Mouse (Mus musculus): ENCODE measurements around the gene Plcl1. TPM values are rescaled to one million over a fixed set of nuclear protein-coding genes. Genes with fewer than 3 reads are reported as not detected.
"Not testable (repeated sequence)": the region's sequence is repeated elsewhere in the genome, so short reads cannot be mapped to it uniquely, and the experiment has no call there.

The Plcl1 gene
- polyA plus RNA-seq, 1 experiment from 2014 or later, result 0.87 TPM

DNA sequence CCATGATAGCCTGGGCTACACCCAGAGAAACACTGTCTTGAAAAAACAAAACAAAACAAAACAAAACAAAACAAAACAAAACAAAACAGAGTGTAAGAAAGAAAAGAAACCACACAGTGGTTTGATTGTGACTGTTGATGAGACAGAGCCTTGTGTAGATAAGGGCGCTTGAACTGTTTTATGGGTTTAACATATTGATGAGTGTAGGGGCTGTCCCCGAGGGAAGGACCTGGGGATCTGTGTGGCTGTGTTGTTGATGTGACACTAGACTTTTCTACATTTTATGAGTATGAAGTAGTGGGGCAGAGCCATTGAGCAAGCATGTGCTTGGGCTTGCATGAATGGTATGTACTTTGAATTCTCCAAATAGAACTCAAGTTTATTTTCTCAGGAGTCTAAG is 41.2 kb downstream of the Plcl1 start:
- Histone ChIP-seq H3K36me3 (replicated peaks) (no peaks in the 10 kb centered on the region), H3K4me1 (no peaks in the 10 kb centered on the region), H3K4me3 (no peak overlapping the region), H3K9me3 (no peaks in the 10 kb centered on the region), H3K27me3 (ENCODE audit: poor library complexity, severe bottlenecking) (no peaks in the 10 kb centered on the region), H3K27ac (no peak overlapping the region)
- 87% methylated on average over 2 of the region's 2 CpGs for WGBS
- DNase-seq (ENCODE audit: extremely low spot score, low spot score), result no peak

GRCm38 (mm10) chr1:55447661-55448060 is 41.9 kb downstream of the Plcl1 start:
- Histone ChIP-seq H3K27ac (no peak overlapping the region), H3K27me3 (ENCODE audit: poor library complexity, severe bottlenecking) (no peaks in the 10 kb centered on the region), H3K4me3 (no peak overlapping the region), H3K36me3 (replicated peaks) (no peaks in the 10 kb centered on the region), H3K9me3 (no peaks in the 10 kb centered on the region), H3K4me1 (no peaks in the 10 kb centered on the region)
- DNase-seq (ENCODE audit: extremely low spot score, low spot score), result no peak
- 78% methylated on average over 2 of the region's 2 CpGs for WGBS

DNA sequence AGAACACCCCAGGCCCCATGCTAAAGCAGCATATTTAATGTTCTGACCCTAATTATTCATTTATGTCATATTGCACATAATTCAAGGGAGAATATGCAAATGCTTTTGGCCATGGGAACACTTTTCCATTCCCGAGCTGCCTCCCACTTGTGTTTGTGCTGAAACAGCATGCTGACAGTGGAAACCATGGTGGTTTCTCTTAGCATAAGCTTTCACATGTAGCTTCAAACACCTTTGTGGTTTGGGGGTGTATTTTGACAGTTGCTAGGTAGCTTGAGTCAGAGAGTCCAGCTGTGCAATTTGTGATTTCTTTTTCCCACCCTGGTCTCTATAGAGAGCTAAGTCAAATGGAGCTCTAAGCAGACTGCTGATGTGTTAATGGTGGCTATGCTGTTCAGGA is 42.4 kb downstream of the Plcl1 start:
- DNase-seq (ENCODE audit: extremely low spot score, low spot score), result no peak
- H3K27me3 ChIP-seq (ENCODE audit: poor library complexity, severe bottlenecking), result no peaks in the 10 kb centered on the region
- H3K9me3 ChIP-seq, result no peaks in the 10 kb centered on the region
- no peak overlapping the region for H3K4me3 ChIP-seq
- no peaks in the 10 kb centered on the region for H3K36me3 ChIP-seq (replicated peaks)
- WGBS, result 96% methylated on average over 1 of the region's 1 CpGs
- no peaks in the 10 kb centered on the region for H3K4me1 ChIP-seq
- no peak overlapping the region for H3K27ac ChIP-seq

DNA sequence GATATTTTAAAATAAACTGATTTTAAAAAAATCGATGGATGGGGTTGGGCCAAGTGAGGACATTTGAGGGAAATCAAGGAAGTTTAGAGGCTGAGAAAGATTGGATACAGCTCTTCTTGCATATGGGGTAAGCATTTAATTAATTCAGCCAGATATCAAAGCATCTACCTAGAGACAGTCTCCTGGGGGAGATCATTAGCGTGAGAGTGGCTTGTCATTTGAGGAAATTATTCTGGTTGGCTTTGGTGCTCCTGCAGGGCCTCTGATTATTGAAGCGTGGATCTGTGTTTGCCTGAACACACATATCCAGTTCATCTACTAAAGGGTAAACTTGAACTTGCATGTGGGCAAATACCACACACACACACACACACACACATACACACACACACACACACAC is 44.1 kb downstream of the Plcl1 start:
- Histone ChIP-seq H3K4me1 (no peaks in the 10 kb centered on the region), H3K4me3 (no peak overlapping the region), H3K27me3 (ENCODE audit: poor library complexity, severe bottlenecking) (no peaks in the 10 kb centered on the region), H3K9me3 (no peaks in the 10 kb centered on the region), H3K27ac (no peak overlapping the region), H3K36me3 (replicated peaks) (no peaks in the 10 kb centered on the region)
- WGBS, result 75% methylated on average over 3 of the region's 3 CpGs
- no peak for DNase-seq (ENCODE audit: extremely low spot score, low spot score)

- no peak for DNase-seq (ENCODE audit: extremely low spot score, low spot score)
- WGBS, result 88% methylated on average over 5 of the region's 5 CpGs
- Histone ChIP-seq H3K9me3 (no peaks in the 10 kb centered on the region), H3K27ac (no peak overlapping the region), H3K4me1 (no peaks in the 10 kb centered on the region), H3K4me3 (no peak overlapping the region), H3K36me3 (replicated peaks) (no peaks in the 10 kb centered on the region), H3K27me3 (ENCODE audit: poor library complexity, severe bottlenecking) (no peaks in the 10 kb centered on the region)
Measured at GRCm38 (mm10) chr1:55454119-55454518, 48.4 kb downstream of the Plcl1 start.

DNA sequence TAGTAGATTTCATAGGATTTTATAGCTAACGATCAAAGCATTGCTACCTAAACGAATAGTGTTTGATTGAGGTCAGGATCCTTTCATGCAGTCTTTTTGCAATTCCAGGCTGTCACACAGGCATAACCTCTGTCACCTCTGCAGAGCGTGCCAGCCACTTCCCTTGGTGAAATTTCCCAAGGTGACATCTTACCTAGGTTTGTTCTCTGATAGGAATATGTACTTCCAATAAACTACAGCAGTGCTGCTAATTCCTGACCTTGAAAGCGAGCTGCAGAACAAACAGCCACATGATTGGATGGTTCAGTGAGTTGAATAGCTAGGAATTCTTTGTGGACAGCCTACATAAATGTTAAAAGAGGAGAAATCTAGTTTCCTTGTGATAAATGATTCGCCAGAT is 56.6 kb downstream of the Plcl1 start:
- Histone ChIP-seq H3K4me1 (no peaks in the 10 kb centered on the region), H3K27me3 (ENCODE audit: poor library complexity, severe bottlenecking) (no peaks in the 10 kb centered on the region), H3K4me3 (no peak overlapping the region), H3K36me3 (replicated peaks) (no peaks in the 10 kb centered on the region), H3K27ac (no peak overlapping the region), H3K9me3 (no peaks in the 10 kb centered on the region)
- DNase-seq (ENCODE audit: extremely low spot score, low spot score), result no peak
- WGBS, result 82% methylated on average over 5 of the region's 5 CpGs

- 87% methylated on average over 9 of the region's 9 CpGs for WGBS
- Histone ChIP-seq H3K27ac (no peak overlapping the region), H3K4me1 (no peaks in the 10 kb centered on the region), H3K4me3 (no peak overlapping the region), H3K9me3 (no peaks in the 10 kb centered on the region), H3K27me3 (ENCODE audit: poor library complexity, severe bottlenecking) (no peaks in the 10 kb centered on the region), H3K36me3 (replicated peaks) (no peaks in the 10 kb centered on the region)
- DNase-seq (ENCODE audit: extremely low spot score, low spot score), result no peak
Measured at GRCm38 (mm10) chr1:55473756-55474155, 68.0 kb downstream of the Plcl1 start.

DNA sequence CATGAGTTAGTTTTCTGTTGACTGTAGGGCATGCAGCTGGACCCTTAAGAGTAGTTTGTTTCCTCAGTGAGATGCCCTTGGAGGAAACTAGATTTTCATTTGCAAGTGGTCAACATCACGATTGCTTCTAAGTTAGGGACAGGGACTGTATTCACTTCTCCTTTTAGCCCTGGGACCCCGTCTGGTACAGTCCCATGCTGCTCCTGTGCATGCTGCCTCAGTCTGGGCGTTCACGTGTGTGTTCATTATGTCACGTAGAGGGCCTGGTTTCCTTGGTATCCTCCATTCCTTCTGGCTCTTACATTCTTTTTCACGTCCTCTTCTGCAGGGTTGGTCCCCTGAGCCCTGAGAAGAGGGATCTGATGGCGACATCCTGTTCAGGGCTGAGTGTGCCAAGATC is 69.3 kb downstream of the Plcl1 start:
- Histone ChIP-seq H3K4me3 (no peak overlapping the region), H3K27ac (no peak overlapping the region), H3K27me3 (ENCODE audit: poor library complexity, severe bottlenecking) (no peaks in the 10 kb centered on the region), H3K4me1 (no peaks in the 10 kb centered on the region), H3K36me3 (replicated peaks) (no peaks in the 10 kb centered on the region), H3K9me3 (no peaks in the 10 kb centered on the region)
- WGBS, result 90% methylated on average over 7 of the region's 7 CpGs
- no peak for DNase-seq (ENCODE audit: extremely low spot score, low spot score)

- DNase-seq (ENCODE audit: extremely low spot score, low spot score); H3K9me3 ChIP-seq; H3K36me3 ChIP-seq (replicated peaks); H3K27me3 ChIP-seq (ENCODE audit: poor library complexity, severe bottlenecking); H3K4me1 ChIP-seq; H3K27ac ChIP-seq; H3K4me3 ChIP-seq: not testable (repeated sequence)
- WGBS, result 86% methylated on average over 10 of the region's 10 CpGs
Measured at GRCm38 (mm10) chr1:55487371-55487770, 81.7 kb downstream of the Plcl1 start.

DNA sequence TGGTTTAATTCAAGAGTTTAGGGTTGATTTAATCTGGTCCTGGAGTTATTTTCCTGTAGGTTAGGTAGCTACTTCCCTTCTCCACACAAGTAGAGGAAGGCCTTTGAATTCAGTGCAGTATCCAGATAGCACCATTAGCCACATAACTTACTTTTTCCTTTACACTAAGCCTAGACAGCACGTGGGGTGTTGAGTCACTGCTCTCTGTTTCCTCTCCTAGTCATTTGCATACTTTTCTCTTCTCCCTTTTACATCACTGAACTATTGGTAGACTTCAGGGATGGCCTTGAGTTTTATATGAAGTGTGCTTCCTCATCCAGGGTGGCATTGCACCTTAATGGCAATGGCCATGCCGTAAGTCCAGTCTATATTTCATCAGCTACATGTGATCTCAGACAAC is 82.5 kb downstream of the Plcl1 start:
- no peak overlapping the region for H3K4me3 ChIP-seq
- WGBS, result 84% methylated on average over 2 of the region's 2 CpGs
- no peaks in the 10 kb centered on the region for H3K9me3 ChIP-seq
- no peak for DNase-seq (ENCODE audit: extremely low spot score, low spot score)
- no peaks in the 10 kb centered on the region for H3K36me3 ChIP-seq (replicated peaks)
- no peaks in the 10 kb centered on the region for H3K27me3 ChIP-seq (ENCODE audit: poor library complexity, severe bottlenecking)
- H3K4me1 ChIP-seq, result no peaks in the 10 kb centered on the region
- no peak overlapping the region for H3K27ac ChIP-seq

DNA sequence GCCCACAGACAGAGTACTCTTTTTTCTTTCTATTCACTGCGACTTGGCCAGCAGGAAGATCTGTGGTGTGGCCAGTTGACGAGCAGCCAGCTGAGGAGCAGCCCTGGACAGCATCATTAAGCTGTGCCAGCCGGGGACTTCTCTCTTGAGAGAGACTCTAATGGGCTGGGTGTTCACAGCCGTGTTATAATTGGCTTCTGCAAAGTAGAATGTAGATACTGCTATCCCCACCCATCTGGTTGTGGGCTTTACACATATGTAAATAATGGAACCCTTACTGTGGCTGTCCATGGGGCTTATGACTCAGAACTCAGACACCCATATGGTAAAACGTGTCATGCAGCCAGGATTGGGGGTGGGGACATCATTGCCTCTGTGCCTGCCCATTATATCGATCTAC is 83.6 kb downstream of the Plcl1 start:
- 69% methylated on average over 6 of the region's 6 CpGs for WGBS
- no peak for DNase-seq (ENCODE audit: extremely low spot score, low spot score)
- H3K4me1 ChIP-seq, result no peaks in the 10 kb centered on the region

GRCm38 (mm10) chr1:55499872-55500271 is 94.2 kb downstream of the Plcl1 start:
- Histone ChIP-seq H3K4me1 (peaks cover 18% of the 10 kb centered on the region), H3K4me3 (no peak overlapping the region), H3K27ac (no peak overlapping the region), H3K27me3 (ENCODE audit: poor library complexity, severe bottlenecking) (no peaks in the 10 kb centered on the region), H3K36me3 (replicated peaks) (no peaks in the 10 kb centered on the region), H3K9me3 (peaks cover 7% of the 10 kb centered on the region; the same call in 1 of the 2 replicates)
- no peak for DNase-seq (ENCODE audit: extremely low spot score, low spot score)
- WGBS, result 78% methylated on average over 1 of the region's 1 CpGs

More for the DNA sequence above, 83.6 kb downstream of the Plcl1 start:
- H3K27ac ChIP-seq, result no peak overlapping the region
- H3K36me3 ChIP-seq (replicated peaks), result no peaks in the 10 kb centered on the region
- no peaks in the 10 kb centered on the region for H3K9me3 ChIP-seq
- H3K27me3 ChIP-seq (ENCODE audit: poor library complexity, severe bottlenecking), result no peaks in the 10 kb centered on the region
- H3K4me3 ChIP-seq, result no peak overlapping the region

GRCm38 (mm10) chr1:55500981-55501682 is 95.4 kb downstream of the Plcl1 start:
- H3K27ac ChIP-seq, result peak overlapping the region; percentile 65; the same call in 1 of the 2 replicates
- no peaks in the 10 kb centered on the region for H3K27me3 ChIP-seq (ENCODE audit: poor library complexity, severe bottlenecking)
- no peak overlapping the region for H3K4me3 ChIP-seq
- H3K36me3 ChIP-seq (replicated peaks), result no peaks in the 10 kb centered on the region
- peaks cover 7% of the 10 kb centered on the region; the same call in 1 of the 2 replicates for H3K9me3 ChIP-seq
- WGBS, result 40% methylated on average over 2 of the region's 2 CpGs
- peaks cover 18% of the 10 kb centered on the region for H3K4me1 ChIP-seq
- peak; percentile 17 for DNase-seq (ENCODE audit: extremely low spot score, low spot score)

- Histone ChIP-seq H3K4me3 (no peak overlapping the region), H3K27ac (no peak overlapping the region), H3K36me3 (replicated peaks) (no peaks in the 10 kb centered on the region), H3K27me3 (ENCODE audit: poor library complexity, severe bottlenecking) (no peaks in the 10 kb centered on the region), H3K9me3 (no peaks in the 10 kb centered on the region), H3K4me1 (peaks cover 13% of the 10 kb centered on the region)
- no peak for DNase-seq (ENCODE audit: extremely low spot score, low spot score)
- WGBS, result 92% methylated on average over 4 of the region's 4 CpGs
Measured at GRCm38 (mm10) chr1:55505811-55506210, 100.1 kb downstream of the Plcl1 start.
